Mouse (Mus musculus) thymus, postnatal 36 days (tissue): Measurements from ENCODE around the gene Pdlim5.
"Not testable (repeated sequence)": the region's sequence is repeated elsewhere in the genome, so short reads cannot be mapped to it uniquely, and the experiment has no call there.

ENCODE experiments used
- DNase-seq, 2 experiments: peaks; one replicate each; pipeline ENCODE4 v3.0.0; 2022; ENCODE audit warnings: mixed read lengths in 2 of 2

Gene Pdlim5

DNA sequence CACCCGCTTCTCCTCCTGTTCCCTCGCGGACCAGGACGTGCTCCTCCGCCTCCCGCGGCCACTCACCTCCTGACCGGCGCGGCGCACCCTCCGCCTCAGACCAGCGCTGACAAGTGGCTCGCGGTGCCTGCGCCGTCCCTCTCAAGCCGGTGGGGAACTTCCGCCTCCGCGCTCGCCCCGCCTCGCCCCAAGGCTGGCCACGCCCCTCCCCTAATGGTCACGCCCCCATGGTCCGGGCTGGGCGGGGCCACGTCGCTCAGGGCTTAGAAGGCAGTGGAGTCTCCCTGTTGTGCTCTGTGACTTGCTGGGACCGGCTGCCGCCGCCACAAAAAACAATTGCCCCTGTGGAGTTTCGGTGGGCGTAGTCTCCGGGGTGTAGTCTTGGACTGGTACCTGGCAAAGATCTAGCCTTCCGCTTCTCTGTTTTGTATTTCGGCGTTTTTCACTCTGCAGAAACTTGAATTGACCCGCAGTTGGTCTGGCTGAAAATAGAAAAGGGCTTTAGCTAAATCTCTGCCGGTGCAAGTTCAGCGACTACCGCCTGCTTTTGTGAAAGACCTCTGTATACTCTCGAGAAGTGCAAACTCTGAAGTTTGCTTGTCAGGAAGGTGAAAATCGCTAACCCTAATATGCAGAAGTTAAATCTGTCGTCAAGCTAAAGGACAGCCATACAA, at the start of gene Pdlim5:
Gene Pdlim5, minus strand, starts transcription at position 177 of the 674 bp plus-strand sequence.
- DNase-seq: peak; percentile 94 to 97

DNA sequence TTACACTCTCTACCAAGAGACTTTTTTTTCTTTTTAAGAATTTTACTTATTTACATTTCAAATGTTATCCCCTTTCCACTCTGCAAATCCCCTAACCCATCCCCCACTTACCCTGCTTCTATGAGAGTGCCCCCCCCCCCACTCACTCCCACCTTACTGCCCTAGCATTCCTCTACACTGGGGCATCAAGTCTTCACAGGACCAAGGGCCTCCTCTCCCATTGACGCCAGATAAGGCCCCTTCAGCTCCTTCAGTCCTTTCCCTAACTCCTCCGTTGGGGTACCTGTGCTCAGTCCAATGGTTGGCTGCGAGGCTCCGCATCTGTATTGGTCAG, 48.2 kb upstream of the Pdlim5 start:
- no peak for DNase-seq

DNA sequence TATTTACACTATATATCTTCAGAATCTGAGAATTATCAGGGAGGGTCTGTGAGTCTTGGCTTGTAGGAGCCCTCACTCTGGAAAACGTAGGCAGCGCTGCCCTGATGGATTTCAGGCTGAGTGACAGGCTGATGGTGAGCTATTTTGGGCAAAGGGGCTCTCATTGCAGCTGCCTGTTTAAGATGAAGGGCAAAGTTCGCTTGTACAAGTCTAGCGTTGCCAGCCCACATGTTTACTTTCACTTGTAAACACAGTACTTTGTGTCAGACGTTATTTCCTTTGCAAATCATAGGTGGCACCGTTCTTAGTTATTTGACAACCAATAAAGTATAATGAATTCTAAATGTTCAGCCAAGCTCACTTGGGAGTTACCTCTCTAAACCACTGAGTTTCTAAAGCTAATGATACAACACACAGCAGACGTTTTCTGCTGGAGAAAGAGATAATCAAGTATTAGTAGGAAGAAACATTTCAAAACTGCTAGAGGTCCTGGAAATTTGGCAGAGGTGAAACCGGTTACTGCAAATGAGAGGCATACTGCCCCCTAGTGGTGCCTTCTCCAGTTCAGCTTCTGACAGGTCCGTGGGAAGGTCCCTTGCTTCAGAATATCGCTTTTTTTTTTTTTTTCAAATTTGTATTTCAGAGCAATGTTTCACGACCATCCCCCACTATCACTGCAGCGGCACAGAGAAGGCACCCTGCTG, 47.7 kb upstream of the Pdlim5 start:
- DNase-seq: peak; percentile 79 to 80

DNA sequence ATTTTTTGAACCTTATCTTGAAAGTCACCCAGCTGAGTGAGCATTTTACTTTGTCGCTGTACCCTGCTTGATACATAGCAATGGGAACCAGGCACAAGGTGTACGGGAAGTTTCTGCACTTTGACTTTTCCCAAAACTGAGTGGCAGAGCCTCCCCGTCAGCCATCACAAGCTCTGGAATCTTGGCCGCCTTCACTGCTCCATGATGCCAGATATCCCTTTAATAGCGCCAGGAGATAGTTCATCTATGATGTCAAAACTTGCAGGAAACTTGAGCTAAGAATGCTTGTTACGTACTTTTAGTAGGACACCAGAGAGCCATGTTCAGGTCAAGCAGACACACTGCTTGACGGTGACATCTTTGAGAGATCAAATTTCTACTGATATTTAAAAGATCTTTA, 46.7 kb upstream of the Pdlim5 start:
- DNase-seq: no peak

DNA sequence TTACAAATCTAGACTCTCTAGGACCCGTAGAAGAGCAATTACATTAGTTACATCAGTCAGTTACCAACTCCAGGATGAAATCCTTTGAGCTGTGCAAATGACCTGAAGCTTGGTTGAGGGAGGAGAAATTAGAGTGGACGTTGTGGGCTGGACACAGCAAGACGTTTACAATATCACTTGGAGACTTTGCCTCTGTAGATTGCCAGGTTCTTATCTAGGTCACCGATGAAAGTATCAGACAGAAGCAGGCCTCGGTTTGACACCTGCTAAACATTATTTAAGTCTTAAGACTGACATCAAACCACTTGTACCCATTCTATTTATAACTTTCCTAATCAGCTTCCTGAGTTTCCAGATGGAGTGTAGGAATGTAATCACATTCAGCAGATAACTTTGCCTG, 45.6 kb upstream of the Pdlim5 start:
- no peak for DNase-seq

DNA sequence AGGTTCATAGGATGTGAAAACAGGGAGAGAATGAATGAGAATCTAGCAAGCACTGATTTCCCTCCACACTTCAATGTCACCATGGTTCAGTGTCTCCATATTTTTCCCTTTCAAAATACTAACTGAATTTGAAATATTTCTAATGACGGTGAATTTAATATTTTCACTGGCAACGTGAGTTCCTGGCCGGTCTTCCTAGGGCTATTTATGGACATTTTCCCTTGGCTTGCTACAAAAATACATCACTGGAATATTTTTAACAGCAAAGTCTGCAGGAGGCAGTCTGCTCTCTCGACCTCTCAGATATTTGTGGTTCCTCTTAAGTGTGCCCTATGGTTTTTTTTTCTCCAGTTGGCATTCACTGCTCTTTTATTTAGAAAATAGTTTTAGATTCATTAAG, 44.7 kb upstream of the Pdlim5 start:
- DNase-seq: no peak

DNA sequence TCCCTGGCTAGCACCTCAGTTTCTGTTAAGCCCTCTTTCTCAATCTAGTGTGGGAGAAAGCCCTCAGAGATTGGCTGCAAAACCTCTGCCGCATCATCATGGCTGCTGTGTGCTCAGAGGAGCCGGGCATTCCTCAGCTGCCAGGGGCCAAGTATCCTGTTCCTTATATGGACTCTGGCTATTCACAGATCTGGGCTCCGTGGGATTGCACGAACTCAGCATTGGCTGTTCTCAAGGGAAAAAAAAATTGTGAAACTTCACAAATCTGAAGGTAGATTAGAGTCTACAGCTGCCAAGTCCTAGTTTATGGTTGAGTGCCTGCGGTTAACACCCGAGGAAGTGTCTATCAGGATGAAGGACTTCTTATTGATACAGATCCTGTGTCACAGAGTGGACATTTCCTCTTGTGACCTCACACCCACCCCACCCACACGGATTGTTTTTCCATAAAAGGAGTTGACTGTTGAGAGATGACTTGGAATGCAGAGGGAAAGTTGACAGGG, 44.1 kb upstream of the Pdlim5 start:
- DNase-seq: no peak

DNA sequence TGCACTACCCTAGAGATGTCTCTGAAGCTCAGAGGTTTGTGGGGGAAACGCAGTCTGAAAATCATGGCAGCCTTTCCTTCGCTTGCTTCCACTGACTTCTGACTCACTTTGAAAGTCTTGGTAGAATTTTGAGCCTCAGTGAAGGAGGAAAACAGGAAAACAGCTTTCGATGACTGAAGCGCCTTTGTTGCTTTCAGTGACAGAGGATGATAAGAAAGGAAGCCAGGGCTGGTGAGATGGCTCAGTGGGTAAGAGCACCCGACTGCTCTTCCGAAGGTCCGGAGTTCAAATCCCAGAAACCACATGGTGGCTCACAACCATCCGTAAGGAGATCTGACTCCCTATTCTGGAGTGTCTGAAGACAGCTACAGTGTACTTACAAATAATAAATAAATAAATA, 43.1 kb upstream of the Pdlim5 start:
- DNase-seq: not testable (repeated sequence)

DNA sequence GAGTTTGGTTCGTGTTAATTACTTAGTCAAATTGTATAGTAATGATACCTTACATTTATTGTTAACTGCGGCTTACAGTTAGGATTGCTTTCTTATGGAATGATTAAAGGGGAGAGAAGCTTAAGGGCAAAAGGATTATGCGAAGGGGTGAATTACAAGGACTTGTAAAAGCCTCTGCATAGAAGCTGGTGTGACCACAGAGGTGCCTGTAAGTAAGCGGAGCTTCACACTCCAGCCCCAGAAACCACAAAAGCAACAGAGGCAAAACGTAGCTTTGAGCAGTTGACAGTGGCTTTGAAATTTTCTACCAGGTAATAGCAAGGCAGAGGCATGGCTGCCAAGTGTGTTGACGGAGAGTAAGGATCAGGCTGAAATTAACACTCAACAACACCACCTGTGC, 41.3 kb upstream of the Pdlim5 start:
- no peak for DNase-seq

DNA sequence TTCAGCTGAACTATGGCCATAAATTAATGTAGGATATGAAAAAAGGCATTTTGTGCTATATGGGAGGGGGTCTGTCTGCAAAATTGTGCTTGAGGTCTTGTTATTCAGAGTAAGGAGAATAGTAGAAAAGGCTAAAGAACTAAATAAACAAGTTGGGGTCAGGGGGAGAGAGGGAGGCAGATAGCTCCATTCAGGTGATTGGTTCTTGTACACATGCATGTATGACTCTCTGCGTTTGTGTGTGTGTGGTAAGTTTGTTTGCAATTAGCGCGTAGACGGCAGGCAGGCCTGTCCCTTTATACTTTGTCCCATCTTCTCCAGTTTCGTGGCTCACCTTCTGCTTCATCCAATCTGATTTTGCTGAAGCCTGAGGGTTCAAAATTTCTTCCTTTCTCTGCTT, 40.7 kb upstream of the Pdlim5 start:
- DNase-seq: no peak

DNA sequence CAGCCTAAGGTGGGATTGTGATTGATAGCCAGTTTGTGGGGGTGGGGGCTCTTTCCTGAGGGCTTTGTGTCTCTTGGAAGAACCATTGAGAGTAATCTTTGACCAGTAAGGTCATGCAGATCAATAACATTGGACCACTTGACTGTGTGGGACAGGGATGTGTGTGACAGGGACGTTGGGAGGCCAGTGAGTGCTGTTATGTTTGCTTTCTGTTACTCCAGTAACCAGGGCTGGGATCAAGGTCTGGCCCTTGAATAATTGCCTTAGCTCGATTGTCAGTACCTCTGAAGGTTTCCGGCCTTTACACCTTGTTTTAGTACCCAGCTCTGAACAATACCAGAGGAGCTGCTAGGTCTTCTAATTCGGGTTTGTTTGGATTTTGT, 39.3 kb upstream of the Pdlim5 start:
- no peak for DNase-seq

DNA sequence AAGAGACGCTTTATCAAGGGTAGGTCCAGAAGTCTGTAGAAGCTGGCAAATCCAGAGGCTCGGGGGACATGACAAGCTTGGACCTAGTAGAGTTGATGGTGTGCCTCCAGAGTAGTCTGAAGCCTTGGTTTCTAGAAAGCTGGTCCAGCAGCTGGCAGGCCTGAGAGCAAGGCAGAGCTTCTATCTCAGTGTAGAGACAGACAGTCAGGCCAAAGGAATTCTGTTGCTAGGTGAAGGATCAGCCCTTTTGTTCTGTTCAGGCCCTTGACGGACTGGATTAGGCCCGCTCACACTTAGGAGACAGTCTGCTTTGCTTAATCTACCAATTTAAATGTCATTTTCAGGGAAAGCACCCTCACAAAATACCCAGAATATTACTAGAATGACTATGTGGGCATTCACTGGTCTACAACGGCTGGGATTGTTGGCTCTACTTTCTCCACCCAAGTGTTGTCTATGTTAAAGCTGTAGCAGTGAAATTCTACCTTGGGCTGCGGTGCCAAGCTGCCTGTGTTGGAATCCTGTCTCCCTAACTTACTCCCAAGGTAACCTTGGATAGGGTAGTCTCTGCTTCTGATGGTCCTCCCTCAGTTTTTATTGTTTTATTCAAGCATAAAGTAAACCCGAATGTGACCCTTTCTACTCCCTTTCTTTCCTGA, 38.8 kb upstream of the Pdlim5 start:
- DNase-seq: no peak

DNA sequence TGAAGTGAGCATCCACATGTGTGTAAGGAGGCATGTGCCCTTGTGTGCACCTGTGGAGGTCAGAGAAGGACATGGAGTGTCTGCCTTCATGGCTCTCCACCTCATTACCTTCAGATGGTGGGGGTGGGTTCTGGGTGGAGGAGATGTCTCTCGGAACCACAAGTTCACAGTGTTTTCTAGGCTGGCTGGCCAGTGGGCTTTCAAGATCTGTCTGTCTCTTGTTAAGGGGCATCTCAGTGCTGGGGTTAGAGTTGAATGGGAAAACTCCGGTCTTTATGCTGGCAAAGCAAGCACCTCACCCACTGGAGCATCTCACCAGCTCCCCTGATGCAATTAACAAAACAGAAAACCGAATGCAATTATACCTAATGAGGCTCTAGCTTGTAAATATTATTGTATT, 36.0 kb upstream of the Pdlim5 start:
- DNase-seq: no peak

DNA sequence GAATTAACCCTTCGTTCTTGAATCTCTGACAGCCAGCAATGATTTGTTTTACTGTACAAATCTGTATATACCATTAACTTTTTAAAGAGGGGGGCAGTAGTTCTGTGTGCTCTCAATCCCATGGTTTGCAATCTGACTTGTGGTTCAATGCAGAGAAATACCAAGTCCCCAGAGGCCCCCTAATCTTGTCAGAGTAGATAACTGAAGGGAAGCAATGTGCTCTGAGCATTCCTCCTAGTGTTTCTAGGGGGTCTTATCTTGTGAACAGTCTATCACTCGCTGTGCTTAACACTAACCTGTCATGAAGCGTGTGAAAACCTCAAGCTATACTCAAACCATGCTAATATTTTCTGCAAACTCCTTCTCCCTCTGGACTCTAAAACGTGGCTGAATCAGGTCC, 34.6 kb upstream of the Pdlim5 start:
- no peak for DNase-seq

DNA sequence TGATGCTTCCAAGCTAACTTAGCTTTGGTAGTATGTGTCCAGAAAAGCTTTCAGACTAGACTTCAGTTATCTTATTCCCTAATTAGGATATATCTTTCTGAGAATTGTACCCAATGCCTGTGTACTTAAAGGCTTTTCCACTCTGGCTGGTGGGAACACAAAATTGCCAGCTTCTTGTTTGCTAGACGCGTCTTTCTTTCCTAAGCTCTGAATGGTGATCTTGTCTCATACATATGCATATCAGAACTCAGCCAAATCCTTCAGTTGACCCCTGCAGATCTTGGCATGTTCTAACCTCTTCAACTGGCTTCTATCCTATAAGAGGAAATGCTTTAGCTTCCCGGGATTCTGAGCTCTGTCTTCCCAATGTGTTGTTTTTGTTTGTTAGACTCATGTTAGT, 31.3 kb upstream of the Pdlim5 start:
- no peak for DNase-seq

DNA sequence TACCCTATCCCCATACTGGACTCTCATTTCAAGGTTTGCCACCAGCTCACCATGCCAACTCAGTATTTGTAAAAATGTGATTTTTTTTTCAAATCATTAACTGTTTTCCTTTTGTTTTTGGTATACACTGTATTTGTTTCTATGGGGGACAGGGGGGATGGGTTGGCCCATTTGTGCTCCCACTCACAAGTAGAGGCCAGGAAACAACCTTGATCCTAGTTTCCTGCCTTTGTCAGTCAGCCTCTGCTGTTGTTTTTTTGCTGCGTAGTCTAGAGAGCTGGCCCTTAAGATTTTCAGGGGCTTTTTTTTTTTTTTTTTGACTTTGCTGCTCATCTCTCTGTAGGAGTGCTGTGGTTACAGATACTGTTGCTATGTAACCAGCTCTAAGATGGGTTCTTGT, 28.6 kb upstream of the Pdlim5 start:
- DNase-seq: no peak

DNA sequence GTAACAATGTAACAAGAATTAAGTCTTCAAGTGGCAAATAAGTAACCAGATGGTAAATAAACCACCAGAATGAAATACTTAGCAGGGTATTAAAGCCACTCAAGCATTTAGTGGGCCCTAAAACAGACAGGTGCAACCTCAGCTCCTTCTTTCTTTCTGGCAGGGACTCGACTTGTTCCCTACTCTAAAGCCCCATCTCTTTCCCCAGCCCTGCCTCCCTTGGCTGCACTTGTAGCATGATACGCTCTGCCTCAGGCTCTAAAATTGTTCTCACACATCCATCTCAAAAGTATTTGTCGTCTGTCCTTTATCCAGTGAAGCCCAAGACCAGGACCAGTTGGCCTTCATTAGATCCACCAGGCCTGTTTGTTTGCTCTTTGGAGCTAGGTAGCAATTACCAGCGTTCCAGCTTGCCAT, 28.0 kb upstream of the Pdlim5 start:
- no peak for DNase-seq

DNA sequence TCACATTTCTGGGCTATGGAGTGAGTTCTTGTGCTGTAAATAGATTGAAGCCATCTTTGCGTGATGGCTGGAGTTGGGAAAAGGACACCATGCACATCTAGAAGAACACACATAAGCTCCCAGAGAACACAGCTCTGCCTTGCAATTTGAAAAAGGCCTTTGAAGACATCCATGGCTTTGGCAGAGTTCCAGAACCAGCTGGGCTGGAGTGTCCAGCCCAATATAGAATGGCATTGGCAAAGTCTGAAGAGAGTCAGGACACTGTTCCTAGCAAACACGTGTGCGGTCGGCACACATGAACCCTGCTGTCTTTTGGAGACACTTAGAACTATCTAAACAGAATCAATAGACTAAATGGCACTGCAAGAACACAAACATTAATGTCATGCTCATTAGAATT, 26.7 kb upstream of the Pdlim5 start:
- no peak for DNase-seq

DNA sequence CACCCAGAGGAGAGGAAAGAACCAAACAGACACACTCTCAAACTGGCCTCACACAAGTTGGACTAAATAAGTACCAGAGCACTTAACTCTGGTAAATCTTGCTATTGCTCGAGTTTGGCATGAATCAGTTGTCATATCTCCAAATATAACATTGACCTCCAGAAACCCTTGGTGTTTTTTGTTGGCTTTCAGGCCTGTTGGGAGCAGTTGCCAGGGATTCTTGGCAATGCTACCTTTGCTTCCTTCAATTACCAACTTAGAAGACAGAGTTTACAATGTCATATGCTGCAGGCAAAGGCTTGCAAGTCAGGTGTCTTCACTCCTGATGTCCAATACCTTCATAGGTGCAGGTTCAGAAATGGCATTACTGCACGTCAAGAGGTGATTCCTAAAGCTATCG, 26.0 kb upstream of the Pdlim5 start:
- DNase-seq: no peak

DNA sequence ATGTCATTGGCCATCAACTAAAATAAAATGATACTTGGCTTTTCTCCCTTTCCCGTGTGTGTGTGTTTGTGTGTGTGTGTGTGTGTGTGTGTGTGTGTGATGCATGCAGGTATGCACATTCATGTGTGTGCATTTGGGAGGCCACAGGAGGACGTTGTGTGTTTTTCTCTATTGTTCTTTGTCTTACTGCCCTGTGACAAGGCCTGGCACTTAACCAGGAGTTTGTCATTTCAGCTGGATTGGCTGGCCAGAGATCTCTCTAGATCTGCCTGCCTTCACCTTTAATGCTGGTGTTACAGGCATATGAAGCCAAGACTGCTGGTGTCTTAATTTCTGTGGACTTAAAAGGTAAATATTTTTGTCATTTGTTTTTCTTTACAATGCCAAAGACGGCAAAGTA, 22.5 kb upstream of the Pdlim5 start:
- no peak for DNase-seq

DNA sequence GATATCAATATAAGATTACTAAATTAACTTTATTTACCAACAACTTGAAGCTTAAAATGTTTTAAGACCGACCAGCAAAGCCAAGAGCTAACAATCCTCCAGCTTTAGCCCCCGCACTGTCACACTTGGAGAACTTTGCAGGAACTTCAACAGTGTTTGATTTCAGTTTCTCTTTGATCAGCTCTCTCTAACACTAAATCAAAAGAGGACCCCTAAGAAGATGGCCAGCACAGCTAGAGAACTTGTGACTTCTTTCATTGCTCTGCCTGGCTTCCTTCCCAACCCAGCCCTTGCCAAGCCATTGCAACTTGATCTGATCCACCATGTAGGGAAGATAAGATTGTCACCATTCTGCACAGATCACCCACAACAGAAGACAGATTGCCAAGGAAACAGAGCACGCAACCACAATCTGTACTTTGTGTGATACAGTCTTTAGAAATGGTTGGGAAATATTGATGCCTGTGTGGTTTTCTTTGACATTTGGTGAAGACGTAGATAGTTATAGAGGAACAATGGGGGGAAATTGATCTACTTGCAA, 17.9 kb upstream of the Pdlim5 start:
- no peak for DNase-seq

DNA sequence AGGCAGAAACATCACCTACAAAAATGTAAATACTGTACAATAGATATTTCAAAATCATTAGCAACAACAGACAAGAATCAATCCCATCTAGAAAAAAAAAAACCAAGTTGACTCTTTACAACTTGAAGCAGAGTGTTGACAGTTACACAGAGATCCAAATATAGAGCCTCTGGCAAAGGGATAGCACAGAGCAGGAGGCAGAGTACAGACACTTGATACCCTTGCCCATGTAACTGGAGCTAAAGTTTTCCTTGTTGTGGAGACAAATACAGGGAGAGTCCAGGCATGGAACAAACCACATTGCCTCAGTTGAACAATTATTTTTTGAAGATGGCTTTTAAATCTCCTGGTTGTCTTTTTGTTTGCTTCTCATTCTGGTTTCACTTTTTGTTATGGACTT, 15.4 kb upstream of the Pdlim5 start:
- DNase-seq: no peak

DNA sequence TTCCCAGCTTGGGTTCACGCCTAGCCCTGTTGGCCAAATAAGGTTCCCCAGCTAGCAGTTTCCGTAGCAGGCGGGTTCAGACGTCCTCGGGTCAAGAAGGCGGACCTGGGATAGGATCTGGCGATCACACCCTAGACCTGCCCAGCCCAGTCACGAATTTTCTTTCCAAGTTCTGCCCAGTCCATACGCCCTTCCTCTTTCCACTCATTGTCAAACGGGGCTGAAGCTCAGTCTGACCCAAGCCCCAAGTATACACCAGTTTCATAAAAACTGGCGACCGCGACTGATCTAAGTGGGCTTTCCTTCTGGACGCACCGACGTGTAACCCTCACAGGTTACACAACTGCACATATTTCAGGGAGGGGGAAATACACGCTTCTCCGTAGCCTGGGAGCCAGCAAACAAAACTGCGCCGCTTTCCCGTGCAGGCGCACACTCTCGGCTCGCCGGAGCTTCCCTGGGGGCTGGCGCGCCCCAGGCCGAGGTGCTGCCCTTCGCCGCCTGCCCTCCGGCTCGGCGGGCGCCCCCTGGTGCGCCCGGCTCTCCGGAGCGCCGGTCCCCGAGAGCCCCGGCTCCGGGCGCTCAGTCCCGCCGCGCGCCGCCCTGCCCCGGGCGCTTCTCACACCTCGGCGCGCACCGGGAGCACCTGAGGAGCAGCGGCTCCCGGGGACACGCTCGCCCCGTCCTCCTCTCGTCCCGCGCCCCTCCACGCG, 544 bp downstream of the Pdlim5 start:
- peak; percentile 36 to 38 for DNase-seq
